Mouse (Mus musculus): ENCODE results near the gene Prrc2a.

DNA sequence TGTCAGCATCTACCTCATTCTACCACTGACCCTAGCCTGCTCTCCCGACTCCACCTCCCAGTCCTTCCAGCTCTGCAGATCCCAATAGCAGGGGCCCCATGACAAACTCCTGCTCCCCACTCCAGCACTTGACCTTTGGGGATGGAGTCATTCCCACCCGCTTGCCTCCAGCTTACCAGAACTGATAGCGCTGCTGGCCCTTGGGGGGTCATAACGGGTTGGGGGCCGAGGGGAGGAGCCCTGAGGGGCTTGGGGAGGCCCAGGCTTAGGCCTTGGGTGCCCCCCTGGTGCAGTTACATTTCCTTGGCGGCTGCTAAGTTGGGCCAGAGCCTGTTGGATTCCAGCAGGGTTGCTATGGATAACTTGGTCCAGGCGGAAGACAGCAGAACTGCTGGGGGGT lies 10.1 kb downstream of the Prrc2a start:
- TF ChIP-seq CTCF (IDR thresholded peaks at IDR 0.05; ENCODE audit: borderline replicate concordance, insufficient read depth, low read depth, low read length): no peak
- no peak for TF ChIP-seq POLR2A (IDR thresholded peaks at IDR 0.05; ENCODE audit: borderline replicate concordance, insufficient read depth, low read length)
